In the genomic region with DNA sequence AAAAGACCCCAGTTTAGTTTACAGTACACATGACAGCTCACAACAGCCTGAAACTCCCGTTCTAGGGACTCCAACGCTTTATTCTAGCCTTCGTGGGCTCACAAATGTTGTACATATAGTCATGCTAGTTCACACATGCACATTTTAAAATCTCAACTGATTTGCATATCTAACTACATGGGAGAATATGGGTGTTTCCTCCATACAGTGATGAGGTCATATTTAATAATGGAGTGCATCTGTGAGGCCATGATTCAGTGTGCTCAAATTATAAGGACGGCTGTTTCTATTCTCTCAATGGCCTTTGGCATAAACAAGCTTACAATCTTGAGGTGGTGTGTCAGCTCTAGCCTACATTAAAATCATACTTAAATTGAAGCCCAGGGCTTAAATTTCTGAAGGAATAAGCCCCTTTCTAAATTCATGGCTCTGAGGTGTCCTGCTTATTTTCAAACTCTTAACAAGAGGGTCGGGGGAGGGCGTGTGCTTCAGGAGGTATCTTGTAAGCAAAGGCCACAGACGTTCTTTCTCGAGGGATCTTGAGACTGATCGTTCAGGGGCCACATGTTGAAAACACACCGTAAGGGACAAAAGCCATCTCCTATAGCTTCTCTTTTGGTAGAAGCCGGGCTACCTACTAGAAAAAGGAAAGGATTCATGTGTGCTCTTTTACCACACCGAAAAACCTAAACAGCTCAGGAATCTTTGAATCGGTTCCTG, we compare ENCODE assay signal across 8 mouse cellular contexts. TPM values are rescaled to one million over a fixed set of nuclear protein-coding genes. Genes with fewer than 3 reads are reported as not detected.
DNase-seq lines count a peak whose midpoint lies in the region; ATAC-seq and TF ChIP-seq lines count a peak whose summit lies in the region.

No protein-coding gene starts in this region.

- H3K27ac ChIP-seq in intestine, embryonic 16.5 days (ENCODE audit: low read length), result peak overlapping the region; percentile 87
- 0 out of 2 replicates have a peak overlapping the region, but pooled peaks have one; percentile 32 for H3K27ac ChIP-seq in olfactory bulb, adult 2 months (ENCODE audit: insufficient read depth, low read depth, low read length)

- 15% methylated on average over 13 of the region's 13 CpGs for WGBS in intestine, embryonic 16.5 days
- 13% methylated on average over 13 of the region's 13 CpGs for WGBS in olfactory bulb, adult 2 months

- peak overlapping the region; percentile 97 for H3K4me3 ChIP-seq in megakaryocyte, embryonic 14.5 days (replicated peaks)
- peak overlapping the region; percentile 83 for H3K4me3 ChIP-seq in intestine, embryonic 16.5 days (ENCODE audit: low read length)
- peak overlapping the region; percentile 62 for H3K4me3 ChIP-seq in olfactory bulb, adult 2 months (ENCODE audit: insufficient read depth, low read depth, low read length)

- H3K4me2 ChIP-seq in intestine, embryonic 16.5 days (ENCODE audit: low read depth, low read length), result peak overlapping the region; percentile 78

- peak overlapping the region; percentile 81 for H3K9ac ChIP-seq in intestine, embryonic 16.5 days (ENCODE audit: low read depth, low read length)

- no peaks in the 10 kb centered on the region for H3K36me3 ChIP-seq in megakaryocyte, embryonic 14.5 days (replicated peaks; ENCODE audit: low read length)
- H3K36me3 ChIP-seq in intestine, embryonic 16.5 days (ENCODE audit: control insufficient read depth, insufficient read depth, low read length), result no peaks in the 10 kb centered on the region

- DNase-seq in embryo, embryonic 10.5 days (ENCODE audit: low spot score), result peak; percentile 58
- DNase-seq in spleen, postnatal 10 days (ENCODE audit: low spot score in 2 of 2), result no peak
- DNase-seq in left cerebral cortex, adult 11 months (ENCODE audit: low spot score), result no peak
- no peak for DNase-seq in frontal cortex, postnatal 14 days (ENCODE audit: low spot score in 2 of 2)

- no peak for ATAC-seq in megakaryocyte, adult 5-6 weeks (ENCODE audit: poor library complexity, severe bottlenecking)
- peak; percentile 6; the same call in 1 of the 2 replicates for ATAC-seq in intestine, embryonic 16.5 days

- peaks cover 28% of the 10 kb centered on the region for H3K4me1 ChIP-seq in megakaryocyte, embryonic 14.5 days
- peaks cover 16% of the 10 kb centered on the region for H3K4me1 ChIP-seq in intestine, embryonic 16.5 days (ENCODE audit: control insufficient read depth, insufficient read depth, low read length)
- H3K4me1 ChIP-seq in olfactory bulb, adult 2 months (ENCODE audit: control insufficient read depth, insufficient read depth, low read length), result peaks cover 6% of the 10 kb centered on the region; the same call in 1 of the 2 replicates

- no peak for TF ChIP-seq CTCF in olfactory bulb, adult 2 months (IDR thresholded peaks at IDR 0.05; ENCODE audit: insufficient read depth, low read depth, low read length)

- H3K9me3 ChIP-seq in megakaryocyte, embryonic 14.5 days, result no peaks in the 10 kb centered on the region
- no peaks in the 10 kb centered on the region for H3K9me3 ChIP-seq in intestine, embryonic 16.5 days (ENCODE audit: control insufficient read depth, low read length)

- no peak for TF ChIP-seq POLR2A in olfactory bulb, adult 2 months (IDR thresholded peaks at IDR 0.05; ENCODE audit: insufficient read depth, low read depth, low read length)

- H3K27me3 ChIP-seq in megakaryocyte, embryonic 14.5 days (replicated peaks), result peaks cover 2% of the 10 kb centered on the region
- H3K27me3 ChIP-seq in intestine, embryonic 16.5 days (replicated peaks; ENCODE audit: control insufficient read depth, insufficient read depth, low read length), result no peaks in the 10 kb centered on the region

RNA-seq across cellular contexts. Expression of a gene that starts 0.5 kb away (rescaled TPM):
- 41.2 and 92.1 TPM in 2 replicates for polyA plus RNA-seq in megakaryocyte, embryonic 14.5 days (2012; ENCODE audit: insufficient read depth, low replicate concordance)
- total RNA-seq in megakaryocyte, adult 5-6 weeks (2015), result 23.5 and 27.5 TPM in 2 replicates
- 28.2 and 28.5 TPM in 2 replicates for total RNA-seq in megakaryocyte, adult 5-6 weeks (2017)
- 56.7 and 60.9 TPM in 2 replicates for polyA plus RNA-seq in intestine, embryonic 16.5 days (2015; fragmentation: Nextera tagmentation; extraction: Ambion mirVana)
- polyA plus RNA-seq in olfactory bulb, adult 2 months (2012; ENCODE audit: insufficient read depth, insufficient read length, low replicate concordance, missing spikeins), result not detected in 2 replicates

RNA-seq across cellular contexts. Expression of a gene that starts 18.7 kb away (rescaled TPM):
- polyA plus RNA-seq in megakaryocyte, embryonic 14.5 days (2012; ENCODE audit: insufficient read depth, low replicate concordance), result 2.3 TPM in 1 of 2 replicates, not detected in the other
- 134 and 153 TPM in 2 replicates for total RNA-seq in megakaryocyte, adult 5-6 weeks (2015)
- total RNA-seq in megakaryocyte, adult 5-6 weeks (2017), result 50.9 and 68.5 TPM in 2 replicates
- polyA plus RNA-seq in intestine, embryonic 16.5 days (2015; fragmentation: Nextera tagmentation; extraction: Ambion mirVana), result 79.6 and 82.0 TPM in 2 replicates
- not detected in 2 replicates for polyA plus RNA-seq in olfactory bulb, adult 2 months (2012; ENCODE audit: insufficient read depth, insufficient read length, low replicate concordance, missing spikeins)

Comparison
In these comparisons a context has a peak if more than half of its experiments do, and no peak if none do; other contexts are left out.
1. RNA of a gene that starts 18.7 kb away (polyA plus RNA-seq): 79.6 to 82.0 TPM in intestine, embryonic 16.5 days; 2.3 TPM in megakaryocyte, embryonic 14.5 days and not detected in olfactory bulb, adult 2 months; every median in the first group is over 10 times any median in the second.
2. Peak in every context shown above with its lines, with median percentiles within 50 percentile points of each other: H3K4me3 ChIP-seq.